Mouse (Mus musculus) stomach, embryonic 14.5 days (tissue): ENCODE results near the gene Tssk3. TPM values are rescaled to one million over a fixed set of nuclear protein-coding genes. Genes with fewer than 3 reads are reported as not detected.
"Not testable (repeated sequence)": the region's sequence is repeated elsewhere in the genome, so short reads cannot be mapped to it uniquely, and the experiment has no call there.

Experiments used
- ATAC-seq: fragments of 200-750 bp; cut with Nextera tagmentation; 2 replicates; pipeline ENCODE4 v1.8.0; 2017; ENCODE audit warnings: low read depth, moderate TSS enrichment; ENCODE audit not compliant: insufficient number of reproducible peaks, insufficient read depth, low FRiP score
- H3K27ac ChIP-seq: fragments of 300-500 bp; sonication (generic); 2 replicates; pipeline ENCODE4 v1.5.1; 2014; ENCODE audit warnings: mild to moderate bottlenecking, low read length, moderate library complexity, mixed read lengths
- H3K27me3 ChIP-seq: fragments of 300-500 bp; sonication (generic); 2 replicates; pipeline ENCODE4 v1.6.1; 2014; ENCODE audit warnings: low read length, control low read depth, mixed read lengths; ENCODE audit not compliant: control insufficient read depth, insufficient read depth
- H3K36me3 ChIP-seq: fragments of 300-500 bp; sonication (generic); 2 replicates; pipeline ENCODE4 v1.6.1; 2014; ENCODE audit warnings: mild to moderate bottlenecking, control low read depth, low read length, moderate library complexity, mixed read lengths; ENCODE audit not compliant: control insufficient read depth, insufficient read depth
- H3K4me1 ChIP-seq: fragments of 300-500 bp; sonication (generic); 2 replicates; pipeline ENCODE4 v1.6.1; 2014; ENCODE audit warnings: low read length, control low read depth, mixed read lengths; ENCODE audit not compliant: control insufficient read depth, insufficient read depth
- H3K4me2 ChIP-seq: fragments of 300-500 bp; sonication (generic); replicated peaks from 2 replicates; pipeline ENCODE4 v1.6.1; 2014; ENCODE audit warnings: low read depth, low read length, control low read depth
- H3K4me3 ChIP-seq: fragments of 300-500 bp; sonication (generic); 2 replicates; pipeline ENCODE4 v1.5.1; 2014; ENCODE audit warnings: low read depth, low read length, control low read depth
- H3K9ac ChIP-seq: fragments of 300-500 bp; sonication (generic); replicated peaks from 2 replicates; pipeline ENCODE4 v1.6.1; 2014; ENCODE audit warnings: low read depth, mild to moderate bottlenecking, control low read depth, low read length, moderate library complexity, mixed read lengths
- H3K9me3 ChIP-seq: fragments of 300-500 bp; sonication (generic); 2 replicates; pipeline ENCODE4 v1.6.1; 2016; ENCODE audit warnings: low read depth, low read length, control low read depth; ENCODE audit not compliant: control insufficient read depth
- WGBS: fragments of 180-500 bp; shearing (Covaris S2); extraction: QIAGEN DNeasy Blood & Tissue Kit; methylation state at CpG from one replicate; pipeline ENCODE4 v1.1.7; 2014; 5-methylcytosine and 5-hydroxymethylcytosine counted together
- polyA plus RNA-seq: library from polyadenylated mRNA; unstranded; fragments of >200 nt; fragmentation: Nextera tagmentation; extraction: Ambion mirVana; gene quantifications from 2 replicates; pipeline ENCODE4 v1.2.1, GENCODE M21; 2014

Gene Tssk3
- polyA plus RNA-seq = not detected in 2 replicates

DNA sequence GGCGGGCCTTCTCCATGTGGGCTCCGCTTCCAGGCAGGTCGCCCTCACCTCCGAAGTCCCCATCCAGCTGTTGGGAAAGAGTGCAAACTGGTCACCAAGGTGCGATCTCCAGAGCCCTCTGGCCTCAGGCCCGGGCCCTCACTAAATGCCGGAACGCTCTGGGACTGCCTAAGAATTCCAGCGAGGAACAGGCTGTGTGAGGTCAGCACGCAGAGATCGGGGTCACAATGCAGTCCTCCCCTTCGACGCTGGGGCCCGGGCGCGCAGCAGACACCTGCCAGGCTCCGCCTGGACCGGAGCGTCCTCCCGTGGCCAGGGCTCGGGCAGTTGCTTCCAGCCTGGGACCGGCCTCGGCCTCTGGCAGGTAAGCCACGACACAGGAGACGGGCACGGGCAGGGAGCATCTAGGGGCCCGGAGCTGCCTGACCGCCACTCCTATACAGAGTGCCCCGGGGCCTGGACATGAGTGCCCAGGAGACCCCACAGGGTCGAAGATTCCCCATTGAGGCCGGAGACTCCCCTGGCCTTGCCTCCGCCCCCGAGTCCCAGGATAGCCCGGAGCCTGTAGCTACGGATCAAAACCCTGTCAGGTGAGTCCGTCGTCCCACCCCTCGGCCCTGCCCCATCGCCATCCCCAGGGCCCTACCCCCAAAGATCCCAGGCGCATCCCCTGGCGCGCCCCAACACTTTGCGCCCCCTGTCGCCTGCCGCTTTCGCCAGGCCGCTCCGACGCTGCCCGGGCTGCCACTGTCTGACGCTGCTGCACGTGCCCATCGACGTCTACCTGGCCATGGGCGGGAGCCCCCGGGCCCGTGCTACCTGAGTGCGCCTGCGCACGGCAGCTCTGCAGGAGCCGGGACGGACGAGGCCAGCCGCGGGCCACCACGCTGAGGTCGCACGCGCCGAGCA lies at the start of gene Tssk3, which contains the start of gene Fam229a:
Tssk3 (minus strand) TSS at position 51 of the 909 bp plus-strand sequence.
Fam229a (plus strand) TSS at position 219 of the 909 bp plus-strand sequence.
- peak; percentile 67; the same call in 1 of the 2 replicates for ATAC-seq
- WGBS = 5% methylated on average over 70 of the region's 70 CpGs

DNA sequence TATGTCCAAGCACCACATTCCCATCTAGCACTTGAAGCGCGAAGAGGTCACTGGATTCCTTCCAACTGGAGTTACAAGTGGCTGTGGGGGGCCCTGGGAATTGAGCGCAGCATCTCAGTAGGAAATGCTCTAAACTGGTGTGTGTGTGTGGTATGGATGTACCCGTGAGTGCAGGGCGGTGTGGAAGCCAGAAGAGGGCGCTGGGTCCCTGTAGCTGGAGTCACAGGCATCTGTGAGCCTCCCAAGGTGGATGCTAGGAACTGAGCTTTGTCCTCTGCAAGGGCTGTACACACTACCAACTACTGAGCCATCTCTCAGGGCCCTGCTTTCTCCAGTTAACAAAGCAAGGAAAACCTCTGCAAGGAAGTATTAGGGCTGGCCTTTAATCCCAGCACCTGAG lies 49.2 kb upstream of the Tssk3 start:
- H3K27ac ChIP-seq = no peak overlapping the region
- H3K9me3 ChIP-seq = no peaks in the 10 kb centered on the region
- 92% methylated on average over 6 of the region's 6 CpGs for WGBS
- H3K4me1 ChIP-seq = peaks cover 9% of the 10 kb centered on the region
- no peak overlapping the region for H3K4me2 ChIP-seq
- no peaks in the 10 kb centered on the region for H3K27me3 ChIP-seq
- H3K4me3 ChIP-seq = no peak overlapping the region
- no peak for ATAC-seq
- H3K9ac ChIP-seq = no peak overlapping the region
- peaks cover 4% of the 10 kb centered on the region; the same call in 1 of the 2 replicates for H3K36me3 ChIP-seq

More for the DNA sequence above, at the start of gene Tssk3, which contains the start of gene Fam229a:
- Histone ChIP-seq H3K4me1 (peaks cover 13% of the 10 kb centered on the region; the same call in 1 of the 2 replicates), H3K9me3 (no peaks in the 10 kb centered on the region), H3K4me3 (peak within 1 kb of the TSS; percentile 28), H3K27me3 (0 out of 2 replicates have a peak, but pooled peaks cover 5% of the 10 kb centered on the region), H3K27ac (no peak within 1 kb of the TSS), H3K4me2 (peak within 1 kb of the TSS; percentile 53), H3K36me3 (peaks cover 24% of the 10 kb centered on the region), H3K9ac (peak within 1 kb of the TSS; percentile 21; the same call in 1 of the 2 replicates)

DNA sequence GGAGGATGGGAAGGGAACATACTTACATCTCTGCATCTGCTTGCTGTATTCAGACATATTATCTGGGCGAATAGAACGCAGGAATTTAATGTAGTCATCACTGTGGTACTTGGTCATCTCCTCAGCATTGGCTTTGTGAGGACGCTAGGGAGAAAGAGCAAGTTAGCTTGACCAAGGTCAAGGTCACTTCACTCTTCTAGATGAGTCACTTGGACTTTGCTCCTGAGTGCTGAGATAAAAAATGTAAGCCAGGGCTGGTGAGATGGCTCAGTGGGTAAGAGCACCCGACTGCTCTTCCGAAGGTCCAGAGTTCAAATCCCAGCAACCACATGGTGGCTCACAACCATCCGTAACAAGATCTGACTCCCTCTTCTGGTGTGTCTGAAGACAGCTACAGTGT lies 38.1 kb upstream of the Tssk3 start:
- not testable (repeated sequence) for H3K27me3 ChIP-seq, H3K9ac ChIP-seq, ATAC-seq, H3K4me2 ChIP-seq, H3K4me1 ChIP-seq, H3K27ac ChIP-seq, H3K9me3 ChIP-seq, H3K4me3 ChIP-seq
- H3K36me3 ChIP-seq = peaks cover 56% of the 10 kb centered on the region
- 96% methylated on average over 5 of the region's 6 CpGs for WGBS

DNA sequence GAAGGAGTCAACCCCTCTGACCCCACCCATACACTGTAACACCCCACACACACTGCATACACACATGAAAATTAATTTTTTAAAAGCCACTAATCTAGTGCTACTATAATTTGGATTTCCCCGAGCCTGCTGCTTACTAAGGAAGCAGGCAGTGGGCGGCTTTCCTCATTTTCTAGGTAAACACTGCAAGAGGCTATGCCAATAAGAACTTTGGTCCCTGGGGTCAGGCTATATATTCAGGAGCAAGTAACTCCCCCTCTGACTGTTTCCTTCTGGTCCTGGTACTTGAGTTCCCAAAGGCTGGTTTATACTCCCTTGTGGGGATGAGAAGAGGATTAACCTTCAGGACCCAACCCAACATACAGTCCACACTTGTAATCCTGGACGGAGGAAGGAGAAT lies 35.1 kb upstream of the Tssk3 start:
- ATAC-seq = no peak
- H3K4me3 ChIP-seq = no peak overlapping the region
- no peaks in the 10 kb centered on the region for H3K4me1 ChIP-seq
- no peak overlapping the region for H3K9ac ChIP-seq
- H3K36me3 ChIP-seq = peaks cover 67% of the 10 kb centered on the region
- H3K9me3 ChIP-seq = no peaks in the 10 kb centered on the region
- H3K27ac ChIP-seq = no peak overlapping the region
- H3K4me2 ChIP-seq = no peak overlapping the region
- 79% methylated on average over 3 of the region's 3 CpGs for WGBS
- H3K27me3 ChIP-seq = no peaks in the 10 kb centered on the region

DNA sequence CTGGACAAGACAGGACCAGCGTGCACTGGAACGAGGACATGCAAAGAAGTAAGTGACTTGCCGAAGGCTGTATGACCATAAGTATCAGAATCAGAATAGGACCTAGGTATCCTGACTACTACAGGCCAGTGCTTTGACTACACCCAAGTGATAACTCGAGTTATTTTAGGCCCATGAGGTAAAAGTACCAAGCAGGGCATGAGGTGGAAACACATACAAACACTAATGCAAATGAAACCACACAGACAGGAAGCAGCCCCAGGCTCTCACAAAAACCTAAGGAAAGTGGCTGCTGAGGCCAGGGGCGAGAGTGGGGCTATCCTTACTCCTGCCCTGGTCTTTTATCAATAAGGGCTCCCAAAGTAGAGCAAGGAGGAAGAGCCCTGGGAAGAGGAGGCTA lies 34.5 kb upstream of the Tssk3 start:
- Histone ChIP-seq H3K36me3 (peaks cover 65% of the 10 kb centered on the region), H3K4me2 (no peak overlapping the region), H3K9ac (no peak overlapping the region), H3K27ac (no peak overlapping the region), H3K9me3 (no peaks in the 10 kb centered on the region), H3K4me1 (no peaks in the 10 kb centered on the region), H3K27me3 (no peaks in the 10 kb centered on the region), H3K4me3 (no peak overlapping the region)
- no peak for ATAC-seq
- 86% methylated on average over 5 of the region's 5 CpGs for WGBS

DNA sequence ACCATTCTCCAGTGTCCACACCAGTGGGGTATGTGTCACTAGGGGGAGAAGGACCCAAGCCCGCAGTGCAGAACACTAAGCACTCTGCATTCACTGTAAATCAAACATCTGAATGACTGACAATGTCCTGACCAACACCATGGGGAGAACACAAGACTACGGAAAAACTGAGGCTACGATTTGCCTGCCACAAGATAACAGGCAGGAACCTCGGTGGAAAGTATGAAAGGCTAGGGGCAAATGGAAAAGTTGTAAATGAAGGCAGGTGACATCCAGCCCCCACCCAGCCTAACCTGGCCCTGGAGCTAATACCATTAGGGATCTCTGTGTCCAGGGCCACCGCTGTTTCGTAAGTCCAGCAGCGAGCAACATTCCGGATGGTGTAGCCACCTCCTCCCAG lies 27.7 kb upstream of the Tssk3 start:
- H3K9ac ChIP-seq = no peak overlapping the region
- WGBS = 90% methylated on average over 8 of the region's 8 CpGs
- ATAC-seq = no peak
- H3K27ac ChIP-seq = no peak overlapping the region
- H3K4me2 ChIP-seq = no peak overlapping the region
- peaks cover 9% of the 10 kb centered on the region; the same call in 1 of the 2 replicates for H3K4me1 ChIP-seq
- H3K36me3 ChIP-seq = peaks cover 57% of the 10 kb centered on the region
- H3K9me3 ChIP-seq = no peaks in the 10 kb centered on the region
- no peak overlapping the region for H3K4me3 ChIP-seq
- no peaks in the 10 kb centered on the region for H3K27me3 ChIP-seq

DNA sequence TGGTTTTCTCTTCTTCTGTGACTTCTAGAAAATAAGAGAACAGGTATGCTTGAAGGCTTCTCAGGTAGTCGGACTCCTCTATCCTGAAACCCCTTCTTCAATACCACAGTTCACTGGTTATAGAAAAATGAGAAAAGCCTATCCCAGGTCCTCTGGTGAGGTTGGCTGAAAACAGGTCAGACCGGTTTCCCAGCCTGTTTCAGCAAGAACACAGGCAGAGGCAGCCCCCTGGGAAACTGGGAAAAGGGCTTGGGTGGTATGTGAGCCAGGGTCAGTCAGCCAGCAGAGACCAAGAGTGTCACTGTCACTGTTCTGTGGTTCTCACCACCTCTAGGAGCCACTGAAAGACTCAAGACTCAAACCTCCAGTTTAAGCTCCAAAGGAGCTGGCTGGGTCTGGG lies 26.1 kb upstream of the Tssk3 start:
- WGBS = 24% methylated on average over 2 of the region's 2 CpGs
- no peak overlapping the region for H3K9ac ChIP-seq
- H3K27ac ChIP-seq = peak overlapping the region; percentile 78
- H3K27me3 ChIP-seq = no peaks in the 10 kb centered on the region
- no peak overlapping the region for H3K4me3 ChIP-seq
- peaks cover 9% of the 10 kb centered on the region; the same call in 1 of the 2 replicates for H3K4me1 ChIP-seq
- peaks cover 42% of the 10 kb centered on the region for H3K36me3 ChIP-seq
- ATAC-seq = peak; percentile 29; the same call in 1 of the 2 replicates
- no peak overlapping the region for H3K4me2 ChIP-seq
- H3K9me3 ChIP-seq = no peaks in the 10 kb centered on the region

DNA sequence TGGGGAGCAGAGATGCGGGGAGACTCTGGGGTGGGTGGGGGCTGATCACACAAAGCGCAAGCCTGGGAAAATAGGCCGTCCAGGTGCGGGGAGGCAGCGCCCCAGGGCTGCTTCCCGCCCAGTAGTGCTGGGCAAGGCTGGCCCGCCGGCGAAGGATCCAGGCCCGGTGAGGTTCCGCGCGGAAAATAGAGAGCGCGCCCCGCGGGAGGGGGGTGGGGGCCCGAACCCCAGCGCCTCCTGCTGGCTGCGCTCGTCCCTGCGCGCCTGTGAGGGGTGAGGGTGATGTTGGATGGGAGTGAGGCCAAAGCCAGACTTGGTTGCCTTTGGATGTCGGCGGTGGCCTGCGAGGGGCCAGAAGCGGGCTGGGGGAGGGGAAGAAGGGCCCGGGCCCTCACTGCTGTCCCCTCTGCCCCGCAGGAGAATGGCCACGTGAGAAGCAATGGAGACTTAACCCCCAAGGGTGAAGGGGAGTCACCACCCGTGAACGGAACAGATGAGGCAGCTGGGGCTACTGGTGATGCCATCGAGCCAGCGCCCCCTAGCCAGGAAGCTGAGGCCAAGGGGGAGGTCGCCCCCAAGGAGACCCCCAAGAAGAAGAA lies 23.6 kb upstream of the Tssk3 start:
- H3K36me3 ChIP-seq = peaks cover 29% of the 10 kb centered on the region
- peak; percentile 21; the same call in 1 of the 2 replicates for ATAC-seq
- peaks cover 9% of the 10 kb centered on the region; the same call in 1 of the 2 replicates for H3K4me1 ChIP-seq
- H3K4me2 ChIP-seq = peak overlapping the region; percentile 59
- H3K4me3 ChIP-seq = peak overlapping the region; percentile 100
- H3K9ac ChIP-seq = peak overlapping the region; percentile 100
- no peaks in the 10 kb centered on the region for H3K27me3 ChIP-seq
- no peaks in the 10 kb centered on the region for H3K9me3 ChIP-seq
- H3K27ac ChIP-seq = peak overlapping the region; percentile 97
- WGBS = 0% methylated on average over 32 of the region's 35 CpGs
